Mouse (Mus musculus): ENCODE results near the gene Uqcrq. TPM values are rescaled to one million over a fixed set of nuclear protein-coding genes. Genes with fewer than 3 reads are reported as not detected.

The Uqcrq gene
- total RNA-seq, 1 experiment from 2014 or later: 11.2 TPM

GRCm38 (mm10) chr11:53456474-53457371 is 26.1 kb upstream of the Uqcrq start, which contains the start of the genes Gm10447 and Shroom1:
Gm10447 (minus strand) TSS chr11:53457110.
Shroom1 (plus strand) TSS chr11:53457205.
- no peak for ATAC-seq (replicated peaks; ENCODE audit: insufficient number of reproducible peaks, low FRiP score, low TSS enrichment, poor library complexity, severe bottlenecking)

- ATAC-seq (replicated peaks; ENCODE audit: insufficient number of reproducible peaks, low FRiP score, low TSS enrichment, poor library complexity, severe bottlenecking): no peak
Measured at GRCm38 (mm10) chr11:53453031-53453430, 22.4 kb upstream of the Uqcrq start.

GRCm38 (mm10) chr11:53452396-53452795 is 21.8 kb upstream of the Uqcrq start:
- ATAC-seq (replicated peaks; ENCODE audit: insufficient number of reproducible peaks, low FRiP score, low TSS enrichment, poor library complexity, severe bottlenecking): no peak

- ATAC-seq (replicated peaks; ENCODE audit: insufficient number of reproducible peaks, low FRiP score, low TSS enrichment, poor library complexity, severe bottlenecking): no peak
Measured at GRCm38 (mm10) chr11:53451361-53451760, 20.7 kb upstream of the Uqcrq start.

- no peak for ATAC-seq (replicated peaks; ENCODE audit: insufficient number of reproducible peaks, low FRiP score, low TSS enrichment, poor library complexity, severe bottlenecking)
Measured at GRCm38 (mm10) chr11:53450070-53450705, 19.6 kb upstream of the Uqcrq start.

GRCm38 (mm10) chr11:53448529-53448928 is 17.9 kb upstream of the Uqcrq start:
- ATAC-seq (replicated peaks; ENCODE audit: insufficient number of reproducible peaks, low FRiP score, low TSS enrichment, poor library complexity, severe bottlenecking): no peak

- no peak for ATAC-seq (replicated peaks; ENCODE audit: insufficient number of reproducible peaks, low FRiP score, low TSS enrichment, poor library complexity, severe bottlenecking)
Measured at GRCm38 (mm10) chr11:53447996-53448395, 17.4 kb upstream of the Uqcrq start.

GRCm38 (mm10) chr11:53446183-53446582 is 15.6 kb upstream of the Uqcrq start:
- no peak for ATAC-seq (replicated peaks; ENCODE audit: insufficient number of reproducible peaks, low FRiP score, low TSS enrichment, poor library complexity, severe bottlenecking)

GRCm38 (mm10) chr11:53445562-53445961 is 14.9 kb upstream of the Uqcrq start:
- ATAC-seq (replicated peaks; ENCODE audit: insufficient number of reproducible peaks, low FRiP score, low TSS enrichment, poor library complexity, severe bottlenecking): no peak

- ATAC-seq (replicated peaks; ENCODE audit: insufficient number of reproducible peaks, low FRiP score, low TSS enrichment, poor library complexity, severe bottlenecking): no peak
Measured at GRCm38 (mm10) chr11:53443861-53444260, 13.2 kb upstream of the Uqcrq start.

GRCm38 (mm10) chr11:53441921-53442320 is 11.3 kb upstream of the Uqcrq start:
- no peak for ATAC-seq (replicated peaks; ENCODE audit: insufficient number of reproducible peaks, low FRiP score, low TSS enrichment, poor library complexity, severe bottlenecking)

- ATAC-seq (replicated peaks; ENCODE audit: insufficient number of reproducible peaks, low FRiP score, low TSS enrichment, poor library complexity, severe bottlenecking): no peak
Measured at GRCm38 (mm10) chr11:53436338-53436737, 5.7 kb upstream of the Uqcrq start.

- no peak for ATAC-seq (replicated peaks; ENCODE audit: insufficient number of reproducible peaks, low FRiP score, low TSS enrichment, poor library complexity, severe bottlenecking)
Measured at GRCm38 (mm10) chr11:53435504-53435903, 4.9 kb upstream of the Uqcrq start.

GRCm38 (mm10) chr11:53433057-53433456 is 2.4 kb upstream of the Uqcrq start:
- no peak for ATAC-seq (replicated peaks; ENCODE audit: insufficient number of reproducible peaks, low FRiP score, low TSS enrichment, poor library complexity, severe bottlenecking)

- no peak for ATAC-seq (replicated peaks; ENCODE audit: insufficient number of reproducible peaks, low FRiP score, low TSS enrichment, poor library complexity, severe bottlenecking)
Measured at GRCm38 (mm10) chr11:53431347-53432056, 871 bp upstream of the Uqcrq start.

GRCm38 (mm10) chr11:53430300-53430669 is 346 bp downstream of the Uqcrq start:
- peak; percentile 4; the same call in 1 of the 2 replicates for ATAC-seq (replicated peaks; ENCODE audit: insufficient number of reproducible peaks, low FRiP score, low TSS enrichment, poor library complexity, severe bottlenecking)

GRCm38 (mm10) chr11:53429182-53429581 is 1.4 kb downstream of the Uqcrq start:
- no peak for ATAC-seq (replicated peaks; ENCODE audit: insufficient number of reproducible peaks, low FRiP score, low TSS enrichment, poor library complexity, severe bottlenecking)

GRCm38 (mm10) chr11:53428716-53429057 is 1.9 kb downstream of the Uqcrq start:
- ATAC-seq (replicated peaks; ENCODE audit: insufficient number of reproducible peaks, low FRiP score, low TSS enrichment, poor library complexity, severe bottlenecking): no peak

GRCm38 (mm10) chr11:53427993-53428715 is 2.5 kb downstream of the Uqcrq start:
- no peak for ATAC-seq (replicated peaks; ENCODE audit: insufficient number of reproducible peaks, low FRiP score, low TSS enrichment, poor library complexity, severe bottlenecking)

Data from monocyte, adult 5-6 weeks (primary cell).